Mouse (Mus musculus) midbrain, embryonic 16.5 days (tissue): ENCODE measurements around the gene Traf2. TPM values are rescaled to one million over a fixed set of nuclear protein-coding genes. Genes with fewer than 3 reads are reported as not detected.
A peak's percentile ranks its signal among the peaks of the same experiment; 100 is the strongest.

Experiments
- ATAC-seq: fragments of 200-750 bp; cut with Nextera tagmentation; 2 replicates; pipeline ENCODE4 v1.8.0; 2017; ENCODE audit warnings: moderate TSS enrichment
- H3K27ac ChIP-seq: fragments of 300-500 bp; sonication (generic); 2 replicates; pipeline ENCODE4 v1.5.1; 2014; ENCODE audit warnings: mild to moderate bottlenecking, low read length, mixed read lengths
- H3K27me3 ChIP-seq: fragments of 300-500 bp; sonication (generic); 2 replicates; pipeline ENCODE4 v1.6.1; 2014; ENCODE audit warnings: low read depth, low read length, mixed read lengths; ENCODE audit not compliant: control insufficient read depth, insufficient read depth
- H3K36me3 ChIP-seq: fragments of 300-500 bp; sonication (generic); 2 replicates; pipeline ENCODE4 v1.6.1; 2014; ENCODE audit warnings: mild to moderate bottlenecking, low read length, moderate library complexity, mixed read lengths; ENCODE audit not compliant: control insufficient read depth, insufficient read depth
- H3K4me1 ChIP-seq: fragments of 300-500 bp; sonication (generic); 2 replicates; pipeline ENCODE4 v1.6.1; 2014; ENCODE audit warnings: mild to moderate bottlenecking, low read length, mixed read lengths; ENCODE audit not compliant: control insufficient read depth, insufficient read depth
- H3K4me2 ChIP-seq: fragments of 300-500 bp; sonication (generic); 2 replicates; pipeline ENCODE4 v1.6.1; 2014; ENCODE audit warnings: mild to moderate bottlenecking, low read length, mixed read lengths
- H3K4me3 ChIP-seq: fragments of 300-500 bp; sonication (generic); 2 replicates; pipeline ENCODE4 v1.5.1; 2014; ENCODE audit warnings: low read depth, mild to moderate bottlenecking, low read length, moderate library complexity, mixed read lengths
- H3K9ac ChIP-seq: fragments of 300-500 bp; sonication (generic); 2 replicates; pipeline ENCODE4 v1.6.1; 2014; ENCODE audit warnings: low read depth, low read length, mixed read lengths
- H3K9me3 ChIP-seq: fragments of 300-500 bp; sonication (generic); replicated peaks from 2 replicates; pipeline ENCODE4 v1.6.1; 2014; ENCODE audit warnings: mild to moderate bottlenecking, low read length, mixed read lengths; ENCODE audit not compliant: control insufficient read depth, poor library complexity, severe bottlenecking
- WGBS: fragments of 180-500 bp; shearing (Covaris S2); extraction: QIAGEN DNeasy Blood & Tissue Kit; methylation state at CpG from one replicate; pipeline ENCODE4 v1.1.7; 2014; 5-methylcytosine and 5-hydroxymethylcytosine counted together
- polyA plus RNA-seq: library from polyadenylated mRNA; unstranded; fragments of >200 nt; fragmentation: Nextera tagmentation; extraction: Ambion mirVana; gene quantifications from 2 replicates; pipeline ENCODE4 v1.2.1, GENCODE M21; 2015

Traf2 gene
- polyA plus RNA-seq, 1 experiment from 2014 or later: 15.9 TPM

GRCm38 (mm10) chr2:25576965-25577891 lies 30.5 kb upstream of the Traf2 start:
- ATAC-seq: no peak
- peaks cover 17% of the 10 kb centered on the region; the same call in 1 of the 2 replicates for H3K36me3 ChIP-seq
- peak overlapping the region; percentile 27; the same call in 1 of the 2 replicates for H3K4me2 ChIP-seq
- peaks cover 49% of the 10 kb centered on the region for H3K27me3 ChIP-seq
- H3K9ac ChIP-seq: no peak overlapping the region
- whole genome bisulfite sequencing: 18% methylated on average over 92 of the region's 92 CpGs
- H3K9me3 ChIP-seq: no peaks in the 10 kb centered on the region
- H3K4me3 ChIP-seq: peak overlapping the region; percentile 14; the same call in 1 of the 2 replicates
- H3K4me1 ChIP-seq: peaks cover 55% of the 10 kb centered on the region
- no peak overlapping the region for H3K27ac ChIP-seq

- Histone ChIP-seq H3K4me3 (no peak overlapping the region), H3K9ac (0 out of 2 replicates have a peak overlapping the region, but pooled peaks have one; percentile 74), H3K27ac (no peak overlapping the region), H3K4me1 (peaks cover 49% of the 10 kb centered on the region), H3K27me3 (peaks cover 49% of the 10 kb centered on the region), H3K4me2 (no peak overlapping the region; the same call in 1 of the 2 replicates), H3K36me3 (peaks cover 17% of the 10 kb centered on the region; the same call in 1 of the 2 replicates), H3K9me3 (no peaks in the 10 kb centered on the region)
- WGBS: 69% methylated on average over 16 of the region's 16 CpGs
- no peak for ATAC-seq
Observed at GRCm38 (mm10) chr2:25576028-25576850, 29.5 kb upstream of the Traf2 start.

GRCm38 (mm10) chr2:25575432-25576027 lies 28.8 kb upstream of the Traf2 start:
- Histone ChIP-seq H3K4me1 (peaks cover 43% of the 10 kb centered on the region), H3K4me3 (peak overlapping the region; percentile 52), H3K4me2 (peak overlapping the region; percentile 96), H3K9me3 (no peaks in the 10 kb centered on the region), H3K36me3 (peaks cover 17% of the 10 kb centered on the region; the same call in 1 of the 2 replicates), H3K9ac (peak overlapping the region; percentile 74), H3K27me3 (peaks cover 47% of the 10 kb centered on the region), H3K27ac (peak overlapping the region; percentile 93)
- no peak for ATAC-seq
- WGBS: 16% methylated on average over 20 of the region's 21 CpGs

- H3K4me1 ChIP-seq: peaks cover 36% of the 10 kb centered on the region
- H3K4me3 ChIP-seq: peak within 1 kb of the TSS; percentile 52
- ATAC-seq: peak; percentile 98
- peak within 1 kb of the TSS; percentile 93 for H3K27ac ChIP-seq
- H3K4me2 ChIP-seq: peak within 1 kb of the TSS; percentile 96
- H3K27me3 ChIP-seq: peaks cover 40% of the 10 kb centered on the region
- peaks cover 17% of the 10 kb centered on the region; the same call in 1 of the 2 replicates for H3K36me3 ChIP-seq
- WGBS: under 1% methylated on average over 43 of the region's 45 CpGs
- H3K9me3 ChIP-seq: no peaks in the 10 kb centered on the region
- H3K9ac ChIP-seq: peak within 1 kb of the TSS; percentile 74
Observed at GRCm38 (mm10) chr2:25574579-25575431, 28.1 kb upstream of the Traf2 start, which contains the start of the genes Mamdc4 and Phpt1. Gene Mamdc4, minus strand, starts transcription at chr2:25574845. Gene Phpt1, minus strand, starts transcription at chr2:25575224.

GRCm38 (mm10) chr2:25574136-25574535 lies 27.4 kb upstream of the Traf2 start:
- WGBS: 14% methylated on average over 11 of the region's 11 CpGs
- H3K9ac ChIP-seq: peak overlapping the region; percentile 74
- H3K4me2 ChIP-seq: peak overlapping the region; percentile 96
- H3K36me3 ChIP-seq: peaks cover 17% of the 10 kb centered on the region; the same call in 1 of the 2 replicates
- H3K27me3 ChIP-seq: peaks cover 33% of the 10 kb centered on the region
- peak; percentile 1; the same call in 1 of the 2 replicates for ATAC-seq
- H3K9me3 ChIP-seq: no peaks in the 10 kb centered on the region
- peak overlapping the region; percentile 52 for H3K4me3 ChIP-seq
- peak overlapping the region; percentile 93 for H3K27ac ChIP-seq
- peaks cover 31% of the 10 kb centered on the region for H3K4me1 ChIP-seq

DNA sequence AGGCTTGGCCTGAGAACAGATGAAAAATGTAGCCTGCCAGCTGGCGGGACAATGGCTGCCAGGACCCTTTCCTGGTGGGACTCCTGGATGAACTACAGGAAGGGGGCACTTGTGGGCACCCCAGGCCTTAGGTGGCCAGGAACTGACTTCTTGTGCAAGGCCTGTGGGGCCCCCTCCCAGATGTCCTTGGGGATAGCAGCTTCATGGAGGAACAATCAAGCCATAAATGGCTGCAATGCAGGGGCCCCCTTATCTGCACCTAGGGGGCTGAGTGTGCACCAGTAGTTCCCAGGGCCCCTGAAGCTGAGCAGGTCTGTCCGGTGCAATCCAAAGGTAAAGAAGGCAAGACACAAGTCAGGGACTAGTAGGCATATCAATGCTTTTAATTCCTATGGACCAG lies 26.3 kb upstream of the Traf2 start:
- Histone ChIP-seq H3K9me3 (no peaks in the 10 kb centered on the region), H3K27me3 (peaks cover 22% of the 10 kb centered on the region), H3K9ac (no peak overlapping the region), H3K4me1 (peaks cover 30% of the 10 kb centered on the region), H3K36me3 (peaks cover 10% of the 10 kb centered on the region; the same call in 1 of the 2 replicates), H3K4me2 (no peak overlapping the region; the same call in 1 of the 2 replicates), H3K4me3 (no peak overlapping the region), H3K27ac (no peak overlapping the region)
- WGBS: 97% methylated on average over 2 of the region's 2 CpGs
- no peak for ATAC-seq

- Histone ChIP-seq H3K4me1 (peaks cover 20% of the 10 kb centered on the region), H3K4me3 (no peak overlapping the region), H3K36me3 (no peaks in the 10 kb centered on the region; the same call in 1 of the 2 replicates)
Observed at GRCm38 (mm10) chr2:25571221-25571620, 24.5 kb upstream of the Traf2 start.

More at GRCm38 (mm10) chr2:25571221-25571620, 24.5 kb upstream of the Traf2 start:
- Histone ChIP-seq H3K4me2 (no peak overlapping the region), H3K27me3 (peaks cover 4% of the 10 kb centered on the region), H3K9ac (no peak overlapping the region), H3K9me3 (no peaks in the 10 kb centered on the region), H3K27ac (no peak overlapping the region)
- ATAC-seq: no peak
- 89% methylated on average over 4 of the region's 4 CpGs for WGBS
